Mouse (Mus musculus): Measurements from ENCODE around the gene Gtf3c1. TPM values are rescaled to one million over a fixed set of nuclear protein-coding genes. Genes with fewer than 3 reads are reported as not detected.

Gene Gtf3c1
- total and polyA plus RNA-seq, 3 experiments: 23.7 to 36.1 TPM; not detected in 1

DNA sequence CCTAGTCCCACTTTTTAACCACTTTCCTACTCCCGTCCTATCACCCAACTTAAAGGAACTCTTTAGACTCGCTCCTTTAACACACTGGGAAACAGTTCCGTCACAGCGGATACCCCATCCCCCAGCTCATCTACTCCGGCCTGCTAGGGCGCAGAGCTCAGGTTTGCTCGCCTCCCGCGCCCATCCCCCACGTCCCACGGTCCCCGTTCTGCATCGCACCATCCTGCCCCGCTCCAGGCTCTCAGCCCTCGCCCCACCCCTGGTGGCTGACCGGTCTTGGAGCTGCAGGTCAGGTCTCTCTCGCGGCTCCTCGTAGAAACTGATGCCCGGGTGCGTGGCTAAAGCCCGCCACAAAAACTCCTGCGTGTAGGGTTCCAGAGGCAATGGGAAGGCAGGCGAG, 394 bp downstream of the Gtf3c1 start:
- Histone ChIP-seq H3K36me3 (ENCODE audit: control insufficient read depth in 1 of 2, insufficient read depth in 2 of 2, low read length in 2 of 2) (peaks cover 5 to 26% of the 10 kb centered on the region in 2 experiments), H3K4me3 (ENCODE audit: control insufficient read depth in 1 of 2, insufficient read depth in 1 of 2, low read depth in 2 of 2, low read length in 2 of 2) (peak overlapping the region; percentile 67 to 78), H3K9me3 (replicated peaks; ENCODE audit: insufficient read depth, low read length) (no peaks in the 10 kb centered on the region), H3K27ac (ENCODE audit: control insufficient read depth, low read depth, low read length) (peak overlapping the region; percentile 52), H3K27me3 (ENCODE audit: control insufficient read depth in 1 of 2, insufficient read depth in 2 of 2, low read length in 2 of 2) (no peaks in the 10 kb centered on the region), H3K9ac (ENCODE audit: control insufficient read depth, low read depth, low read length, poor library complexity, severe bottlenecking) (peak overlapping the region; percentile 92), H3K4me1 (ENCODE audit: control insufficient read depth in 1 of 2, insufficient read depth in 2 of 2, low read length in 2 of 2) (peaks cover 2 to 26% of the 10 kb centered on the region in 2 experiments; a peak in 3 of 4 replicates), H3K79me2 (ENCODE audit: control insufficient read depth, insufficient read depth, low read length, poor library complexity) (peaks cover 28% of the 10 kb centered on the region)
- peak; percentile 61 for DNase-seq (ENCODE audit: low read depth, low spot score)
- TF ChIP-seq MAX (IDR thresholded peaks at IDR 0.05; ENCODE audit: low read length): 0 out of 2 replicates have a peak, but pooled peaks have one; percentile 11
- TF ChIP-seq EP300 (IDR thresholded peaks at IDR 0.05; ENCODE audit: low read depth in 1 of 2, low read length in 2 of 2): no peak

- Histone ChIP-seq H3K4me1 (ENCODE audit: control insufficient read depth in 1 of 2, insufficient read depth in 2 of 2, low read length in 2 of 2) (peaks cover 2 to 14% of the 10 kb centered on the region in 2 experiments; a peak in 3 of 4 replicates), H3K27ac (ENCODE audit: control insufficient read depth, low read depth, low read length) (no peak overlapping the region), H3K79me2 (ENCODE audit: control insufficient read depth, insufficient read depth, low read length, poor library complexity) (peaks cover 23% of the 10 kb centered on the region), H3K9ac (ENCODE audit: control insufficient read depth, low read depth, low read length, poor library complexity, severe bottlenecking) (no peak overlapping the region), H3K4me3 (ENCODE audit: control insufficient read depth in 1 of 2, insufficient read depth in 1 of 2, low read depth in 2 of 2, low read length in 2 of 2) (no peak overlapping the region), H3K27me3 (ENCODE audit: control insufficient read depth in 1 of 2, insufficient read depth in 2 of 2, low read length in 2 of 2) (no peaks in the 10 kb centered on the region), H3K9me3 (replicated peaks; ENCODE audit: insufficient read depth, low read length) (no peaks in the 10 kb centered on the region), H3K36me3 (ENCODE audit: control insufficient read depth in 1 of 2, insufficient read depth in 2 of 2, low read length in 2 of 2) (peaks cover 11 to 48% of the 10 kb centered on the region in 2 experiments)
- no peak for TF ChIP-seq TAL1 (IDR thresholded peaks at IDR 0.05; ENCODE audit: low read length)
- no peak for TF ChIP-seq SMC3 (IDR thresholded peaks at IDR 0.05; ENCODE audit: low read depth, low read length)
- TF ChIP-seq UBTF (IDR thresholded peaks at IDR 0.05; ENCODE audit: borderline replicate concordance, insufficient read depth, low read depth, low read length): no peak
- TF ChIP-seq CTCF (IDR thresholded peaks at IDR 0.05 in 2 of 3, conservative IDR thresholded peaks at IDR 0.05 in 1 of 3; ENCODE audit: control insufficient read depth in 1 of 3, insufficient read depth in 1 of 3, low read depth in 2 of 3, low read length in 3 of 3, poor library complexity in 1 of 3, severe bottlenecking in 1 of 3): no peak
- no peak for TF ChIP-seq MYC (IDR thresholded peaks at IDR 0.05; ENCODE audit: low read depth, low read length)
- TF ChIP-seq ZMIZ1 (IDR thresholded peaks at IDR 0.05; ENCODE audit: low read depth, low read length): no peak
- TF ChIP-seq HCFC1 (IDR thresholded peaks at IDR 0.05; ENCODE audit: low read depth, low read length): no peak
- no peak for TF ChIP-seq MXI1 (IDR thresholded peaks at IDR 0.05; ENCODE audit: low read depth, low read length)
- TF ChIP-seq MAZ (IDR thresholded peaks at IDR 0.05; ENCODE audit: low read depth, low read length): no peak
- no peak for TF ChIP-seq POLR2A (IDR thresholded peaks at IDR 0.05; ENCODE audit: control insufficient read depth in 1 of 2, insufficient read depth in 1 of 2, low read depth in 1 of 2, low read length in 2 of 2, poor library complexity in 1 of 2)
- no peak for TF ChIP-seq USF1 (IDR thresholded peaks at IDR 0.05; ENCODE audit: low read depth, low read length)
- no peak for TF ChIP-seq MAFK (IDR thresholded peaks at IDR 0.05; ENCODE audit: borderline replicate concordance, low read depth, low read length)
- TF ChIP-seq ELF1 (IDR thresholded peaks at IDR 0.05; ENCODE audit: low read depth, low read length): no peak
- no peak for DNase-seq (ENCODE audit: low read depth, low spot score)
Observed at GRCm38 (mm10) chr7:125702791-125703190, 4.8 kb downstream of the Gtf3c1 start.

DNA sequence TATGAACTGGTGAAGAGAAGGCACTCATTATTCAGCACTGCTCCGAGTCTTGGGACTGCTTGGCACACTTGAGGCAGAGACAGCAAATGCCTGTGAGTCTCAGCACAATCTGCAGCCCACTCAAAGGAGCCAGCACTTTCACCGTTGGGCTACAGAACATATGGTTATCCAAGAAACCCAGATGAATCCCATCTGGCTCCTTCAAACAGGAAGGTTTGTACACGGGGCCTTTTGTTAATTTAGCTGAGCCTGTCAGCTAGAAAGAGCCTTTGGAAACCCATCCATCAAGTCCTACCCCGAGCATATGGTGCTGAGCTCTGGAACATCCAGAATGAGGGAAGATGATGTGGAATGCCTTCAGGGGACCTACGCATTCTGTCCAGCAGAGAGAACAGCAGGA, 13.5 kb downstream of the Gtf3c1 start:
- Histone ChIP-seq H3K27ac (ENCODE audit: control insufficient read depth, low read depth, low read length) (no peak overlapping the region), H3K27me3 (ENCODE audit: control insufficient read depth in 1 of 2, insufficient read depth in 2 of 2, low read length in 2 of 2) (no peaks in the 10 kb centered on the region)
- TF ChIP-seq CTCF (IDR thresholded peaks at IDR 0.05 in 2 of 3, conservative IDR thresholded peaks at IDR 0.05 in 1 of 3; ENCODE audit: control insufficient read depth in 1 of 3, insufficient read depth in 1 of 3, low read depth in 2 of 3, low read length in 3 of 3, poor library complexity in 1 of 3, severe bottlenecking in 1 of 3) (no peak), JUND (IDR thresholded peaks at IDR 0.05; ENCODE audit: low read depth, low read length) (no peak), NRF1 (IDR thresholded peaks at IDR 0.05; ENCODE audit: insufficient read depth, low read depth, low read length, poor library complexity, severe bottlenecking) (no peak), ELF1 (IDR thresholded peaks at IDR 0.05; ENCODE audit: low read depth, low read length) (no peak), ZMIZ1 (IDR thresholded peaks at IDR 0.05; ENCODE audit: low read depth, low read length) (no peak), ZKSCAN1 (IDR thresholded peaks at IDR 0.05; ENCODE audit: low read depth, low read length) (no peak), MAZ (IDR thresholded peaks at IDR 0.05; ENCODE audit: low read depth, low read length) (no peak), MEF2A (IDR thresholded peaks at IDR 0.05; ENCODE audit: extremely low read depth, insufficient replicate concordance, low read depth, low read length, poor library complexity, severe bottlenecking) (no peak), E2F4 (IDR thresholded peaks at IDR 0.05; ENCODE audit: borderline replicate concordance, low read depth, low read length) (no peak), SIN3A (IDR thresholded peaks at IDR 0.05; ENCODE audit: low read length) (no peak), NELFE (IDR thresholded peaks at IDR 0.05; ENCODE audit: low read depth, low read length) (no peak), HCFC1 (IDR thresholded peaks at IDR 0.05; ENCODE audit: low read depth, low read length) (no peak), MYC (IDR thresholded peaks at IDR 0.05; ENCODE audit: low read depth, low read length) (no peak), TCF12 (IDR thresholded peaks at IDR 0.05; ENCODE audit: low read depth, low read length) (no peak), MAFK (IDR thresholded peaks at IDR 0.05; ENCODE audit: borderline replicate concordance, low read depth, low read length) (no peak), BHLHE40 (IDR thresholded peaks at IDR 0.05; ENCODE audit: borderline replicate concordance, low read depth, low read length) (no peak)

More for the DNA sequence above, 13.5 kb downstream of the Gtf3c1 start:
- Histone ChIP-seq H3K9me3 (replicated peaks; ENCODE audit: insufficient read depth, low read length) (no peaks in the 10 kb centered on the region), H3K79me2 (ENCODE audit: control insufficient read depth, insufficient read depth, low read length, poor library complexity) (no peaks in the 10 kb centered on the region), H3K9ac (ENCODE audit: control insufficient read depth, low read depth, low read length, poor library complexity, severe bottlenecking) (no peak overlapping the region), H3K4me3 (ENCODE audit: control insufficient read depth in 1 of 2, insufficient read depth in 1 of 2, low read depth in 2 of 2, low read length in 2 of 2) (no peak overlapping the region), H3K4me1 (ENCODE audit: control insufficient read depth in 1 of 2, insufficient read depth in 2 of 2, low read length in 2 of 2) (no peaks in the 10 kb centered on the region), H3K36me3 (ENCODE audit: control insufficient read depth in 1 of 2, insufficient read depth in 2 of 2, low read length in 2 of 2) (peaks cover 0 to 35% of the 10 kb centered on the region in 2 experiments; a peak in 2 of 4 replicates)
- no peak for DNase-seq (ENCODE audit: low read depth, low spot score)
